Mouse (Mus musculus) G1E (cell line): Measurements from ENCODE around the gene Fem1a.

ENCODE experiments used
- CTCF ChIP-seq: IDR thresholded peaks from 2 replicates; pipeline ENCODE4 v1.5.1; 2012; ENCODE audit warnings: low read depth, low read length, inconsistent platforms, mixed read lengths
- GATA1 ChIP-seq: IDR thresholded peaks from 2 replicates; pipeline ENCODE4 v1.6.1; 2012; ENCODE audit warnings: borderline replicate concordance, low read length, inconsistent platforms, mixed read lengths
- GATA2 ChIP-seq: IDR thresholded peaks from 2 replicates; pipeline ENCODE4 v1.6.1; 2012; ENCODE audit warnings: low read depth, low read length, inconsistent platforms, borderline replicate concordance
- POLR2AphosphoS5 ChIP-seq: IDR thresholded peaks from 2 replicates; pipeline ENCODE4 v1.6.1; 2012; ENCODE audit warnings: low read depth, low read length, inconsistent platforms; ENCODE audit not compliant: insufficient replicate concordance
- TAL1 ChIP-seq: conservative IDR thresholded peaks from 2 replicates; pipeline ENCODE4 v1.6.1; 2012; ENCODE audit warnings: low read depth, low read length, inconsistent platforms, mixed read lengths

GRCm38 (mm10) chr17:56262645-56263094 is 6.1 kb downstream of the Fem1a start:
- TF ChIP-seq TAL1 (no peak), CTCF (no peak), GATA2 (no peak), GATA1 (no peak), POLR2AphosphoS5 (no peak)
